Mouse (Mus musculus): ENCODE measurements at regions not wholly inside any gene's neighbourhood (a gene's known extent, or its start where the extent isn't known, plus 50 kb on each side); places are given as distances from the start of the nearest gene placed in this dataset.

DNA sequence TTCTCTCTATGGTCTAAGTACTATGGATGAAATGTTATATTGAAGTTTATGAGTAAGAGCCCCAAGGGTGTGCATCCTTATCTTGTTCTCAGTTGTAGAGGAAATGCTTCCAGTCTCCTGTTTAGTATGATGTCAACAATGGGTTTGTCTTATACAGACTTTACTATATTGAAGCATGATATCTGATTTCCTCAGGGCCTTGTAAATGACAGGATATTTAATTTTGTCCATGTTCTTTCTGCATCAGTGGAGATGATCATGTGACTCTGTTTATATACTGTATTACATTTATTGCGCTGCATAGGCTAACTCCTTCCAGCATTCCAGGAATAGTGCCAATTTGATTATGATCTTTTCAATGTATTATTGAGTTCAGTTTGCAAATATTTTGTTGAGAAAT is 125.2 kb downstream of the Slc30a10 start:
- WGBS, result 78% methylated on average over 1 of the region's 1 CpGs
- Histone ChIP-seq H3K27ac (ENCODE audit: low read length) (no peak overlapping the region), H3K36me3 (ENCODE audit: control insufficient read depth, insufficient read depth, low read length) (no peaks in the 10 kb centered on the region), H3K9ac (ENCODE audit: low read depth, low read length) (no peak overlapping the region), H3K9me3 (ENCODE audit: control insufficient read depth, low read length) (no peaks in the 10 kb centered on the region), H3K4me3 (ENCODE audit: low read length) (no peak overlapping the region), H3K27me3 (replicated peaks; ENCODE audit: control insufficient read depth, insufficient read depth, low read length) (no peaks in the 10 kb centered on the region), H3K4me1 (ENCODE audit: control insufficient read depth, insufficient read depth, low read length) (no peaks in the 10 kb centered on the region), H3K4me2 (ENCODE audit: low read depth, low read length) (no peak overlapping the region)
- no peak for ATAC-seq

- 78% methylated on average over 6 of the region's 6 CpGs for WGBS
- Histone ChIP-seq H3K4me3 (ENCODE audit: low read length) (no peak overlapping the region), H3K27me3 (replicated peaks; ENCODE audit: control insufficient read depth, insufficient read depth, low read length) (no peaks in the 10 kb centered on the region), H3K4me1 (ENCODE audit: control insufficient read depth, insufficient read depth, low read length) (no peaks in the 10 kb centered on the region), H3K27ac (ENCODE audit: low read length) (no peak overlapping the region), H3K4me2 (ENCODE audit: low read depth, low read length) (no peak overlapping the region), H3K9me3 (ENCODE audit: control insufficient read depth, low read length) (no peaks in the 10 kb centered on the region), H3K36me3 (ENCODE audit: control insufficient read depth, insufficient read depth, low read length) (no peaks in the 10 kb centered on the region), H3K9ac (ENCODE audit: low read depth, low read length) (no peak overlapping the region)
- ATAC-seq, result no peak
Observed at GRCm38 (mm10) chr1:185585191-185585870, 130.7 kb downstream of the Slc30a10 start.

DNA sequence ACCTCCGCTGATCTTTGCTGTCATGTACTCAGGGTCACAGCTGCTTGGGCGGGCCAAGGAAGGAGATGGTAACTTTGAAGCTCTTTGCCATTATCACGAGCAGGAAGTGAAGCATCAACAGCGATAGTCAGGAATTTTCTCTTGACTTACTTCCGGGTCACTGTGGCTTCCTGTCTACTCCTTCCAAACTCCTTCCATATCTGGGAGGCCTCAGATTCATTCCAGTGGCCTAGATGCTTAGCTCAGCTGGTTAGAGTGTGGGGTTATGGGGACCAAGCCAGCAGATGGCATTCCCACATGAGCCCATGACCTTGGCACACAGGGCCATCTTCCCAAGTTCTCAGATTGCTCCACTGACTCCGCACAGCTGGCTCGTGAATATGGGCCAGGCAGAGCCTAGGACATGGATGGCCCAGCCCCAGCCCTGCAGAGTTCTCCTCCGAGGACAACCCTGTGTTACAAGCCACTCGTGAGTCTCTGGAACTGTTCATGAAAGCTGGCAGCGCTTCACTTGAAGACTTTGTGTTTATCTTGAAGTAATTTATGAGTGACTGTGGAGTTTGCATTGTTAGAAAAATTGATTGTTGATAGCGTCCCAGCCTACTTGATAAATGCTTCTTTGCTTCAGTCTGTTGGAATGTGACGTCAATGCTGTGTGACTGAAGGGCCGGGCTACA is 133.2 kb downstream of the Slc30a10 start:
- Histone ChIP-seq H3K4me3 (ENCODE audit: low read length) (no peak overlapping the region), H3K27me3 (replicated peaks; ENCODE audit: control insufficient read depth, insufficient read depth, low read length) (no peaks in the 10 kb centered on the region), H3K9ac (ENCODE audit: low read depth, low read length) (no peak overlapping the region), H3K27ac (ENCODE audit: low read length) (0 out of 2 replicates have a peak overlapping the region, but pooled peaks have one; percentile 14), H3K9me3 (ENCODE audit: control insufficient read depth, low read length) (no peaks in the 10 kb centered on the region), H3K4me1 (ENCODE audit: control insufficient read depth, insufficient read depth, low read length) (no peaks in the 10 kb centered on the region), H3K36me3 (ENCODE audit: control insufficient read depth, insufficient read depth, low read length) (no peaks in the 10 kb centered on the region), H3K4me2 (ENCODE audit: low read depth, low read length) (no peak overlapping the region)
- WGBS, result 48% methylated on average over 13 of the region's 13 CpGs
- no peak for ATAC-seq

DNA sequence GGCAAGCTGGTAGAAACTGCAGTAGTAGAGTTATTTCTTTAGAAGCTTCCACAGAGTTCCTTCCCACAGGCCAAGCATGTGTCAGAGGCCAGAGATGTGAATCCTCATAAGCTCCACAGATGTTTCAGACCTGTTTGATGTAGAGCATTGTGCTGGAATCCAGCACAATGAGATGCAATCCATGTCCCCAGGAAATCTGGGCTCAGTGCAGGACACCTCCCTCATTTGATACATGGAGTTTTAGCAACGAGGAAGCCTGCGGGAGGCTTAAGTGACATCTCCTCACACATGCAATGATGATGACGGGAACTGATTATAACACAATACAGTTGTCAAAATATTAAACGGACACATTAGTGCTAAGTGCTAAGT is 133.7 kb downstream of the Slc30a10 start:
- no peak overlapping the region for H3K4me3 ChIP-seq (ENCODE audit: low read length)
- 81% methylated on average over 4 of the region's 4 CpGs for WGBS
- no peak overlapping the region for H3K9ac ChIP-seq (ENCODE audit: low read depth, low read length)
- H3K27me3 ChIP-seq (replicated peaks; ENCODE audit: control insufficient read depth, insufficient read depth, low read length), result no peaks in the 10 kb centered on the region
- no peak overlapping the region for H3K27ac ChIP-seq (ENCODE audit: low read length)
- no peaks in the 10 kb centered on the region for H3K36me3 ChIP-seq (ENCODE audit: control insufficient read depth, insufficient read depth, low read length)
- H3K4me1 ChIP-seq (ENCODE audit: control insufficient read depth, insufficient read depth, low read length), result no peaks in the 10 kb centered on the region
- no peaks in the 10 kb centered on the region for H3K9me3 ChIP-seq (ENCODE audit: control insufficient read depth, low read length)
- no peak for ATAC-seq
- H3K4me2 ChIP-seq (ENCODE audit: low read depth, low read length), result no peak overlapping the region

DNA sequence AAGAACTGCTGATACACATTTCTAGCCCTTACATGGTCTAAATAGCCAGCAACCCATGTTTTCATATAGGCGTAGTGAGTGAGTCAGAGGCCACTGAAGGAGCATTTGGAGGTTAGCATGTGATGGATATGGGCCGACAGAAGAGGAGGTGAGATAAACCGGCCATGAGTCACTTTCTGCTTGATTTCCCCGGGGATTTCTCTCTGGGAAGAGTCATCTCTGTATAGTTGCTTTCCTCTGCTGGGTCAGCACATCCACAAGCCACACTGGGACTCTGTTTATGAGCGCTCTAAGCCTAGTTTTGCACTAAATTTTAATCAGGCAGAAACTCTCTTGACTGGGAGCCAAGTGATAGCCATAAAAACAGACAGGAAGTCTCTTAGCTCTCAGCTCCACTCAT is 142.2 kb downstream of the Slc30a10 start:
- no peak overlapping the region for H3K4me2 ChIP-seq (ENCODE audit: low read depth, low read length)
- no peaks in the 10 kb centered on the region for H3K36me3 ChIP-seq (ENCODE audit: control insufficient read depth, insufficient read depth, low read length)

DNA sequence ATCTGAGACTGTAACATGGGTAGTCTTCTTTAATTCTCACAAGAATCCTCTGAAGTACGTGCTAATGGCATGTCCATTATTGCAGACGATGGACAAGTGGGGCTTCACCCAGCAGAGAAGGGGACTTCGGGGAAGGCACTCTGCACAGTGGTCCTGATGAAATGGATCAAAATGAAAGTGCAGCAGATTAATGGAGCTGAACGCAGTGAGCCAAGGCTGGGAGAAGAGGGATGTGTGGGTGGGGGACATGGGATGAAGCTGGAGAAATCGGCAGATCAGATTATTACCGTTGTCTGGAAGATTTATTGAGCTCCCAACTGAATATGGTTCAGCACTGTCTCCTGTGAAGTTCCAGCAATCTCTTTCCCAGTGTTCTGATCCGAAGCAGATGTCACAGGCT is 143.9 kb downstream of the Slc30a10 start:
- Histone ChIP-seq H3K4me3 (ENCODE audit: low read length) (no peak overlapping the region), H3K9ac (ENCODE audit: low read depth, low read length) (no peak overlapping the region), H3K36me3 (ENCODE audit: control insufficient read depth, insufficient read depth, low read length) (no peaks in the 10 kb centered on the region), H3K27me3 (replicated peaks; ENCODE audit: control insufficient read depth, insufficient read depth, low read length) (no peaks in the 10 kb centered on the region), H3K27ac (ENCODE audit: low read length) (no peak overlapping the region), H3K4me1 (ENCODE audit: control insufficient read depth, insufficient read depth, low read length) (no peaks in the 10 kb centered on the region), H3K4me2 (ENCODE audit: low read depth, low read length) (no peak overlapping the region), H3K9me3 (ENCODE audit: control insufficient read depth, low read length) (no peaks in the 10 kb centered on the region)
- 81% methylated on average over 7 of the region's 7 CpGs for WGBS
- no peak for ATAC-seq

More for the DNA sequence above, 142.2 kb downstream of the Slc30a10 start:
- no peak overlapping the region for H3K9ac ChIP-seq (ENCODE audit: low read depth, low read length)
- H3K9me3 ChIP-seq (ENCODE audit: control insufficient read depth, low read length), result no peaks in the 10 kb centered on the region
- ATAC-seq, result no peak
- no peaks in the 10 kb centered on the region for H3K27me3 ChIP-seq (replicated peaks; ENCODE audit: control insufficient read depth, insufficient read depth, low read length)
- H3K27ac ChIP-seq (ENCODE audit: low read length), result no peak overlapping the region
- 80% methylated on average over 5 of the region's 5 CpGs for WGBS
- H3K4me3 ChIP-seq (ENCODE audit: low read length), result no peak overlapping the region
- no peaks in the 10 kb centered on the region for H3K4me1 ChIP-seq (ENCODE audit: control insufficient read depth, insufficient read depth, low read length)

DNA sequence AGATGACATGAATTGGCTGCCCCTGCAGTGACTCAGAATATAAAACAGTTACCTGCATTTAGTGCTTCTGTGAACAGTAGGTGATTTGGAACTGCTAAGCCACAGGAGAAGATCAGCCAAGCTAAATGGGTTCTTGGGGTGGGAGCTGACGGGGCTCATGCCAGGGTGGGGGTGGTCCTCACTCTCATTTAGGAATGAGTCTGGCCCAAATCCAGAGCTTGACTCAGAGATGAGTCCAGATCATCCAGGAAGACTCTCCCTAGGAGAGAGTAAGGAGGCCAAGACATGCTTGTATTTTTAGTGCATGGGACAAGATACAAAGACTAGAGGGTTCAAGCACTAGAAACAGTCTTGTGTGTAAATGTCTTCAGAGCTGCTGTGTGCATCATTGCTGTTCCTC is 146.5 kb downstream of the Slc30a10 start:
- ATAC-seq, result no peak
- Histone ChIP-seq H3K4me3 (ENCODE audit: low read length) (no peak overlapping the region), H3K27ac (ENCODE audit: low read length) (no peak overlapping the region), H3K9me3 (ENCODE audit: control insufficient read depth, low read length) (no peaks in the 10 kb centered on the region), H3K4me1 (ENCODE audit: control insufficient read depth, insufficient read depth, low read length) (no peaks in the 10 kb centered on the region), H3K4me2 (ENCODE audit: low read depth, low read length) (no peak overlapping the region), H3K36me3 (ENCODE audit: control insufficient read depth, insufficient read depth, low read length) (no peaks in the 10 kb centered on the region), H3K9ac (ENCODE audit: low read depth, low read length) (no peak overlapping the region), H3K27me3 (replicated peaks; ENCODE audit: control insufficient read depth, insufficient read depth, low read length) (no peaks in the 10 kb centered on the region)
- 70% methylated on average over 1 of the region's 1 CpGs for WGBS

GRCm38 (mm10) chr1:185605996-185606395 is 151.3 kb downstream of the Slc30a10 start:
- H3K27me3 ChIP-seq (replicated peaks; ENCODE audit: control insufficient read depth, insufficient read depth, low read length), result no peaks in the 10 kb centered on the region
- H3K4me3 ChIP-seq (ENCODE audit: low read length), result no peak overlapping the region
- no peak overlapping the region for H3K9ac ChIP-seq (ENCODE audit: low read depth, low read length)
- WGBS, result 83% methylated on average over 4 of the region's 4 CpGs
- no peak overlapping the region for H3K27ac ChIP-seq (ENCODE audit: low read length)
- no peaks in the 10 kb centered on the region for H3K36me3 ChIP-seq (ENCODE audit: control insufficient read depth, insufficient read depth, low read length)
- ATAC-seq, result no peak
- H3K4me2 ChIP-seq (ENCODE audit: low read depth, low read length), result no peak overlapping the region
- no peaks in the 10 kb centered on the region for H3K9me3 ChIP-seq (ENCODE audit: control insufficient read depth, low read length)
- H3K4me1 ChIP-seq (ENCODE audit: control insufficient read depth, insufficient read depth, low read length), result no peaks in the 10 kb centered on the region

- H3K36me3 ChIP-seq (ENCODE audit: control insufficient read depth, insufficient read depth, low read length), result no peaks in the 10 kb centered on the region
- H3K27me3 ChIP-seq (replicated peaks; ENCODE audit: control insufficient read depth, insufficient read depth, low read length), result no peaks in the 10 kb centered on the region
- H3K27ac ChIP-seq (ENCODE audit: low read length), result no peak overlapping the region
- no peak overlapping the region for H3K4me3 ChIP-seq (ENCODE audit: low read length)
- WGBS, result 78% methylated on average over 5 of the region's 5 CpGs
- no peak overlapping the region for H3K9ac ChIP-seq (ENCODE audit: low read depth, low read length)
- no peak overlapping the region for H3K4me2 ChIP-seq (ENCODE audit: low read depth, low read length)
- no peak for ATAC-seq
- H3K4me1 ChIP-seq (ENCODE audit: control insufficient read depth, insufficient read depth, low read length), result no peaks in the 10 kb centered on the region
- no peaks in the 10 kb centered on the region for H3K9me3 ChIP-seq (ENCODE audit: control insufficient read depth, low read length)
Observed at GRCm38 (mm10) chr1:185607611-185608010, 153.0 kb downstream of the Slc30a10 start.

GRCm38 (mm10) chr1:185608440-185608839 is 153.8 kb downstream of the Slc30a10 start:
- no peak for ATAC-seq
- Histone ChIP-seq H3K9me3 (ENCODE audit: control insufficient read depth, low read length) (no peaks in the 10 kb centered on the region), H3K36me3 (ENCODE audit: control insufficient read depth, insufficient read depth, low read length) (no peaks in the 10 kb centered on the region), H3K27ac (ENCODE audit: low read length) (no peak overlapping the region), H3K4me3 (ENCODE audit: low read length) (no peak overlapping the region), H3K27me3 (replicated peaks; ENCODE audit: control insufficient read depth, insufficient read depth, low read length) (no peaks in the 10 kb centered on the region), H3K9ac (ENCODE audit: low read depth, low read length) (no peak overlapping the region), H3K4me1 (ENCODE audit: control insufficient read depth, insufficient read depth, low read length) (no peaks in the 10 kb centered on the region), H3K4me2 (ENCODE audit: low read depth, low read length) (no peak overlapping the region)
- 78% methylated on average over 3 of the region's 3 CpGs for WGBS
